Mouse (Mus musculus) bone marrow macrophage, adult 2 months (primary cell): ENCODE results near the gene Leprot.

ENCODE experiments used
- CTCF ChIP-seq: IDR thresholded peaks from 2 replicates; pipeline ENCODE4 v1.5.1; 2012; ENCODE audit warnings: low read depth, mild to moderate bottlenecking, low read length, moderate library complexity
- POLR2A ChIP-seq: IDR thresholded peaks from 2 replicates; pipeline ENCODE4 v1.6.1; 2012; ENCODE audit warnings: mild to moderate bottlenecking, low read depth, low read length, borderline replicate concordance

DNA sequence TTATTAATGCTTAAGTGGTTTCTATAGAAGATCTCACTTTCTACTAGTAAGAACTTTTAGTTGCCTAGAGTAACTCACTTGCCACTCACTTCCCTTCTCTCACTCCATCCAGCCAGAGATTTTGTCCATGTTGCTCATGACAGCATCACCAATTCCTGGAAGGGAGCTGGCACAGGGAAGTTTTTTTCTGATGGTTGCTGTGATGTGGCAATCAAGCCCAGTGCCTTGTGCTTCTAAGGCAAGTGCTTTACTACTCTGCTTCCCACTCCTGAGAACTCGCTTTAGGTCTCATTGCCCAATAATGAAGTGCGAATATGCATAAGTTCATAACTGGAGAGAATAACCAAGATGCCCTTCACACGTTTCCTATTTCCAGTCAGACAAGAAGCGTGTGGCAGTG, 35.1 kb downstream of the Leprot start:
- TF ChIP-seq CTCF (no peak), POLR2A (no peak)
